Mouse (Mus musculus) midbrain, embryonic 14.5 days (tissue): Measurements from ENCODE around the gene Limch1. TPM values are rescaled to one million over a fixed set of nuclear protein-coding genes. Genes with fewer than 3 reads are reported as not detected.

Experiments used
- ATAC-seq: fragments of 200-750 bp; cut with Nextera tagmentation; 2 replicates; pipeline ENCODE4 v1.8.0; 2017; ENCODE audit warnings: moderate number of reproducible peaks, moderate library complexity; ENCODE audit not compliant: low FRiP score, low TSS enrichment
- DNase-seq: peaks from one replicate; pipeline ENCODE4 v3.0.0-alpha.2; 2015
- H3K27ac ChIP-seq: fragments of 300-500 bp; sonication (generic); replicated peaks from 2 replicates; pipeline ENCODE4 v1.5.1; 2014; ENCODE audit warnings: mild to moderate bottlenecking, low read depth, low read length, moderate library complexity
- H3K27me3 ChIP-seq: fragments of 300-500 bp; sonication (generic); 2 replicates; pipeline ENCODE4 v1.6.1; 2014; ENCODE audit warnings: low read length, control low read depth, mixed read lengths; ENCODE audit not compliant: control insufficient read depth, insufficient read depth
- H3K36me3 ChIP-seq: fragments of 300-500 bp; sonication (generic); 2 replicates; pipeline ENCODE4 v1.6.1; 2014; ENCODE audit warnings: low read length, control low read depth; ENCODE audit not compliant: control insufficient read depth, insufficient read depth
- H3K4me1 ChIP-seq: fragments of 300-500 bp; sonication (generic); 2 replicates; pipeline ENCODE4 v1.6.1; 2014; ENCODE audit warnings: mild to moderate bottlenecking, antibody characterized with exemption, low read length, control low read depth; ENCODE audit not compliant: control insufficient read depth, insufficient read depth
- H3K4me2 ChIP-seq: fragments of 300-500 bp; sonication (generic); 2 replicates; pipeline ENCODE4 v1.6.1; 2014; ENCODE audit warnings: mild to moderate bottlenecking, low read length, moderate library complexity
- H3K4me3 ChIP-seq: fragments of 300-500 bp; sonication (generic); replicated peaks from 2 replicates; pipeline ENCODE4 v1.5.1; 2014; ENCODE audit warnings: low read depth, low read length
- H3K9ac ChIP-seq: fragments of 300-500 bp; sonication (generic); replicated peaks from 2 replicates; pipeline ENCODE4 v1.6.1; 2014; ENCODE audit warnings: mild to moderate bottlenecking, low read length, moderate library complexity
- H3K9me3 ChIP-seq: fragments of 300-500 bp; sonication (generic); 2 replicates; pipeline ENCODE4 v1.6.1; 2016; ENCODE audit warnings: low read length, control low read depth, mixed read lengths; ENCODE audit not compliant: control insufficient read depth
- WGBS: fragments of 180-500 bp; shearing (Covaris S2); extraction: QIAGEN DNeasy Blood & Tissue Kit; methylation state at CpG from one replicate; pipeline ENCODE4 v1.1.7; 2014; 5-methylcytosine and 5-hydroxymethylcytosine counted together
- polyA plus RNA-seq: library from polyadenylated mRNA; unstranded; fragments of >200 nt; fragmentation: Nextera tagmentation; extraction: Ambion mirVana; gene quantifications from 2 replicates; pipeline ENCODE4 v1.2.1, GENCODE M21; 2014

The Limch1 gene
- polyA plus RNA-seq, 1 experiment from 2014 or later = 56.5 TPM

GRCm38 (mm10) chr5:67095153-67095552, 349.5 kb downstream of the Limch1 start:
- WGBS = under 1% methylated on average over 15 of the region's 15 CpGs
- peaks cover 88% of the 10 kb centered on the region for H3K27me3 ChIP-seq
- no peaks in the 10 kb centered on the region for H3K36me3 ChIP-seq
- H3K9ac ChIP-seq = no peak overlapping the region
- H3K4me1 ChIP-seq = no peaks in the 10 kb centered on the region
- ATAC-seq (no peak), DNase-seq (peak; percentile 31)
- no peak overlapping the region for H3K4me3 ChIP-seq
- H3K9me3 ChIP-seq = no peaks in the 10 kb centered on the region
- no peak overlapping the region for H3K4me2 ChIP-seq
- H3K27ac ChIP-seq = no peak overlapping the region

- Histone ChIP-seq H3K9ac (no peak overlapping the region), H3K27me3 (peaks cover 88% of the 10 kb centered on the region), H3K9me3 (no peaks in the 10 kb centered on the region), H3K27ac (no peak overlapping the region), H3K4me2 (peak overlapping the region; percentile 39), H3K4me1 (no peaks in the 10 kb centered on the region), H3K4me3 (peak overlapping the region; percentile 17; the same call in 1 of the 2 replicates), H3K36me3 (no peaks in the 10 kb centered on the region)
- WGBS = under 1% methylated on average over 43 of the region's 47 CpGs
- no peak for ATAC-seq
- DNase-seq = no peak
Measured at GRCm38 (mm10) chr5:67095651-67096377, 350.2 kb downstream of the Limch1 start.

- H3K4me1 ChIP-seq = no peaks in the 10 kb centered on the region
- H3K9me3 ChIP-seq = no peaks in the 10 kb centered on the region
- H3K27ac ChIP-seq = no peak overlapping the region
- H3K27me3 ChIP-seq = peaks cover 88% of the 10 kb centered on the region
- H3K36me3 ChIP-seq = no peaks in the 10 kb centered on the region
- H3K4me2 ChIP-seq = peak overlapping the region; percentile 39
- H3K4me3 ChIP-seq = peak overlapping the region; percentile 17; the same call in 1 of the 2 replicates
- H3K9ac ChIP-seq = no peak overlapping the region
- DNase-seq = peak; percentile 44
- under 1% methylated on average over 28 of the region's 28 CpGs for WGBS
- no peak for ATAC-seq
Measured at GRCm38 (mm10) chr5:67096378-67096771, 350.7 kb downstream of the Limch1 start.

- no peak overlapping the region for H3K9ac ChIP-seq
- no peak overlapping the region for H3K27ac ChIP-seq
- H3K4me2 ChIP-seq = no peak overlapping the region
- WGBS = under 1% methylated on average over 41 of the region's 41 CpGs
- H3K4me1 ChIP-seq = no peaks in the 10 kb centered on the region
- no peak overlapping the region for H3K4me3 ChIP-seq
- DNase-seq (peak; percentile 50), ATAC-seq (no peak)
- H3K9me3 ChIP-seq = no peaks in the 10 kb centered on the region
- no peaks in the 10 kb centered on the region for H3K36me3 ChIP-seq
- H3K27me3 ChIP-seq = peaks cover 88% of the 10 kb centered on the region
Measured at GRCm38 (mm10) chr5:67097106-67098050, 351.8 kb downstream of the Limch1 start.

- Histone ChIP-seq H3K4me2 (no peak overlapping the region), H3K27me3 (peaks cover 88% of the 10 kb centered on the region), H3K27ac (no peak overlapping the region), H3K4me1 (no peaks in the 10 kb centered on the region), H3K9ac (no peak overlapping the region), H3K36me3 (no peaks in the 10 kb centered on the region), H3K9me3 (no peaks in the 10 kb centered on the region), H3K4me3 (no peak overlapping the region)
- 2% methylated on average over 23 of the region's 23 CpGs for WGBS
- no peak for ATAC-seq
- DNase-seq = peak; percentile 58
Measured at GRCm38 (mm10) chr5:67098051-67098732, 352.6 kb downstream of the Limch1 start.

DNA sequence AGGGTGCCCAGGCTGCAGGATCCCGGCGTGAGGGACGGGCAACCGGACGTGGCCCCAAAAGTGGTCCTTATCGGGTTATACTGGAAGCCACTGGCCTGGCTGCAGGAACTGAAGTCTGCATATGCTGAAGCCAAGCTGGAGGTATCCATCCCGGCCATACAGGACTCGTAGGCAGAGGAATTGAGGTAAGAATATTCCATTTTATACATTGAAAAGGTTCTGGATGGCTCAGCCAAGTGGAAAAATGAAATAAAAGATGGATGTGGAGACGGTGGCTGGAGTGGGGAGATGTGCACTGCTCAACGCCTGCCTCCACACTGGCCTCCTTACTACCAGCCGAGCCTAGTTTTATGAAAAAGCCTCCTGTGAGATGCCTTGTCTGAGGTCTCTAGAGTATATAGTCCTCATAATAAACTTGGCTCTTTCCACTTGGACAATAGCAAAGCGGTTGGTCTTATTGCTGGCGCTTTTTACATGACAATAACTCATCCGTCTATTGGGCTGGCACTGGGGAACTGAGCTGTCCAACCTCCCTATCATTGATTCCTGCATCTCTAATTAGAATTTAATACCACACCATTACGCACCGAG, 353.2 kb downstream of the Limch1 start, which contains the start of gene Phox2b:
Gene Phox2b, minus strand, starts transcription at position 569 of the 591 bp plus-strand sequence.
- Histone ChIP-seq H3K27me3 (peaks cover 87% of the 10 kb centered on the region), H3K9ac (no peak within 1 kb of the TSS), H3K4me3 (no peak within 1 kb of the TSS), H3K4me2 (no peak within 1 kb of the TSS), H3K4me1 (no peaks in the 10 kb centered on the region), H3K27ac (no peak within 1 kb of the TSS), H3K9me3 (no peaks in the 10 kb centered on the region), H3K36me3 (no peaks in the 10 kb centered on the region)
- peak; percentile 56 for DNase-seq
- no peak for ATAC-seq
- 2% methylated on average over 16 of the region's 16 CpGs for WGBS

- Histone ChIP-seq H3K4me3 (no peak overlapping the region), H3K9me3 (no peaks in the 10 kb centered on the region), H3K4me1 (no peaks in the 10 kb centered on the region), H3K36me3 (no peaks in the 10 kb centered on the region), H3K9ac (no peak overlapping the region), H3K27ac (no peak overlapping the region), H3K4me2 (no peak overlapping the region), H3K27me3 (peaks cover 88% of the 10 kb centered on the region)
- DNase-seq (peak; percentile 67), ATAC-seq (no peak)
- WGBS = under 1% methylated on average over 32 of the region's 32 CpGs
Measured at GRCm38 (mm10) chr5:67099393-67100271, 354.0 kb downstream of the Limch1 start.
